Mouse (Mus musculus) embryonic facial prominence, embryonic 13.5 days (tissue): ENCODE results near the gene AI661453. TPM values are rescaled to one million over a fixed set of nuclear protein-coding genes. Genes with fewer than 3 reads are reported as not detected.
"Not testable (repeated sequence)": the region's sequence is repeated elsewhere in the genome, so short reads cannot be mapped to it uniquely, and the experiment has no call there.

ENCODE experiments used
- ATAC-seq: fragments of 200-750 bp; cut with Nextera tagmentation; 2 replicates; pipeline ENCODE4 v1.8.0; 2017; ENCODE audit warnings: low read depth; ENCODE audit not compliant: insufficient number of reproducible peaks, insufficient read depth, low FRiP score, low TSS enrichment
- H3K27ac ChIP-seq: fragments of 300-500 bp; sonication (generic); 2 replicates; pipeline ENCODE4 v1.5.1; 2015; ENCODE audit warnings: moderate library complexity, mild to moderate bottlenecking, inconsistent platforms
- H3K27me3 ChIP-seq: fragments of 300-500 bp; sonication (generic); 2 replicates; pipeline ENCODE4 v1.6.1; 2015; ENCODE audit warnings: mild to moderate bottlenecking, inconsistent platforms
- H3K36me3 ChIP-seq: fragments of 300-500 bp; sonication (generic); 2 replicates; pipeline ENCODE4 v1.6.1; 2015; ENCODE audit warnings: mild to moderate bottlenecking, inconsistent platforms
- H3K4me1 ChIP-seq: fragments of 300-500 bp; sonication (generic); 2 replicates; pipeline ENCODE4 v1.6.1; 2015; ENCODE audit warnings: inconsistent platforms
- H3K4me2 ChIP-seq: fragments of 300-500 bp; sonication (generic); 2 replicates; pipeline ENCODE4 v1.6.1; 2015; ENCODE audit warnings: moderate library complexity, mild to moderate bottlenecking, inconsistent platforms
- H3K4me3 ChIP-seq: fragments of 300-500 bp; sonication (generic); 2 replicates; pipeline ENCODE4 v1.5.1; 2015; ENCODE audit warnings: mild to moderate bottlenecking, inconsistent platforms
- H3K9ac ChIP-seq: fragments of 300-500 bp; sonication (generic); 2 replicates; pipeline ENCODE4 v1.6.1; 2015; ENCODE audit warnings: mild to moderate bottlenecking, inconsistent platforms
- H3K9me3 ChIP-seq: fragments of 300-500 bp; sonication (generic); 2 replicates; pipeline ENCODE4 v1.6.1; 2016; ENCODE audit warnings: inconsistent platforms
- WGBS: fragments of 180-500 bp; shearing (Covaris S2); methylation state at CpG from one replicate; pipeline ENCODE4 v1.1.7; 2015; ENCODE audit warnings: mixed read lengths; 5-methylcytosine and 5-hydroxymethylcytosine counted together
- polyA plus RNA-seq: library from polyadenylated mRNA; unstranded; fragments of >200 nt; fragmentation: Nextera tagmentation; extraction: Ambion mirVana; gene quantifications from 2 replicates; pipeline ENCODE4 v1.2.1, GENCODE M21; 2015

AI661453 gene
- polyA plus RNA-seq: 1.7 and 2.0 TPM in 2 replicates

GRCm38 (mm10) chr17:47436156-47436906 is at the start of gene AI661453:
TSS of gene AI661453 (plus strand) at chr17:47436615.
- ATAC-seq: peak; percentile 60; the same call in 1 of the 2 replicates
- H3K36me3 ChIP-seq: no peaks in the 10 kb centered on the region
- H3K9ac ChIP-seq: peak within 1 kb of the TSS; percentile 64
- peak within 1 kb of the TSS; percentile 88 for H3K4me2 ChIP-seq
- H3K27ac ChIP-seq: peak within 1 kb of the TSS; percentile 69
- H3K27me3 ChIP-seq: peaks cover 56% of the 10 kb centered on the region
- H3K9me3 ChIP-seq: no peaks in the 10 kb centered on the region
- H3K4me1 ChIP-seq: peaks cover 37% of the 10 kb centered on the region
- under 1% methylated on average over 42 of the region's 45 CpGs for WGBS
- peak within 1 kb of the TSS; percentile 48 for H3K4me3 ChIP-seq

GRCm38 (mm10) chr17:47386649-47387048 is 49.8 kb upstream of the AI661453 start:
- H3K4me1 ChIP-seq: no peaks in the 10 kb centered on the region
- ATAC-seq: no peak
- 59% methylated on average over 4 of the region's 4 CpGs for WGBS

GRCm38 (mm10) chr17:47394223-47394869 is 42.1 kb upstream of the AI661453 start:
- Histone ChIP-seq H3K4me1 (peaks cover 10% of the 10 kb centered on the region; the same call in 1 of the 2 replicates), H3K36me3 (no peaks in the 10 kb centered on the region), H3K4me3 (peak overlapping the region; percentile 35), H3K27ac (no peak overlapping the region), H3K27me3 (peaks cover 35% of the 10 kb centered on the region), H3K9me3 (no peaks in the 10 kb centered on the region), H3K9ac (peak overlapping the region; percentile 41), H3K4me2 (peak overlapping the region; percentile 56)
- ATAC-seq: no peak
- WGBS: 17% methylated on average over 24 of the region's 24 CpGs

More at GRCm38 (mm10) chr17:47386649-47387048, 49.8 kb upstream of the AI661453 start:
- Histone ChIP-seq H3K36me3 (peaks cover 8% of the 10 kb centered on the region), H3K27ac (no peak overlapping the region), H3K9ac (no peak overlapping the region), H3K4me2 (no peak overlapping the region), H3K4me3 (no peak overlapping the region), H3K27me3 (no peaks in the 10 kb centered on the region), H3K9me3 (no peaks in the 10 kb centered on the region)

GRCm38 (mm10) chr17:47395376-47395913 is 41.0 kb upstream of the AI661453 start:
- no peaks in the 10 kb centered on the region for H3K9me3 ChIP-seq
- H3K27me3 ChIP-seq: peaks cover 45% of the 10 kb centered on the region
- ATAC-seq: peak; percentile 15; the same call in 1 of the 2 replicates
- H3K27ac ChIP-seq: no peak overlapping the region
- H3K9ac ChIP-seq: peak overlapping the region; percentile 41; the same call in 1 of the 2 replicates
- WGBS: 3% methylated on average over 20 of the region's 20 CpGs
- H3K4me1 ChIP-seq: peaks cover 10% of the 10 kb centered on the region; the same call in 1 of the 2 replicates
- peak overlapping the region; percentile 35 for H3K4me3 ChIP-seq
- peak overlapping the region; percentile 56 for H3K4me2 ChIP-seq
- H3K36me3 ChIP-seq: no peaks in the 10 kb centered on the region

- Histone ChIP-seq H3K9ac (no peak overlapping the region), H3K4me3 (no peak overlapping the region), H3K4me2 (no peak overlapping the region), H3K9me3 (no peaks in the 10 kb centered on the region), H3K4me1 (peaks cover 10% of the 10 kb centered on the region; the same call in 1 of the 2 replicates), H3K27ac (no peak overlapping the region), H3K27me3 (peaks cover 52% of the 10 kb centered on the region), H3K36me3 (no peaks in the 10 kb centered on the region)
- 84% methylated on average over 8 of the region's 8 CpGs for WGBS
- no peak for ATAC-seq
Observed at GRCm38 (mm10) chr17:47399091-47399490, 37.3 kb upstream of the AI661453 start.

- Histone ChIP-seq H3K27ac (no peak within 1 kb of the TSS), H3K4me3 (no peak within 1 kb of the TSS), H3K9ac (no peak within 1 kb of the TSS), H3K36me3 (no peaks in the 10 kb centered on the region), H3K4me2 (no peak within 1 kb of the TSS), H3K9me3 (no peaks in the 10 kb centered on the region), H3K4me1 (no peaks in the 10 kb centered on the region), H3K27me3 (peaks cover 43% of the 10 kb centered on the region)
- 38% methylated on average over 10 of the region's 10 CpGs for WGBS
- no peak for ATAC-seq
Observed at GRCm38 (mm10) chr17:47400451-47400850, 36.0 kb upstream of the AI661453 start, which contains the start of gene Guca1a. TSS of gene Guca1a (minus strand) at chr17:47400584.

- peaks cover 57% of the 10 kb centered on the region for H3K27me3 ChIP-seq
- no peaks in the 10 kb centered on the region for H3K9me3 ChIP-seq
- H3K36me3 ChIP-seq: no peaks in the 10 kb centered on the region
- H3K4me3 ChIP-seq: no peak overlapping the region
- H3K9ac ChIP-seq: no peak overlapping the region
- WGBS: 58% methylated on average over 10 of the region's 10 CpGs
- no peak overlapping the region for H3K27ac ChIP-seq
- H3K4me2 ChIP-seq: no peak overlapping the region
- ATAC-seq: no peak
- H3K4me1 ChIP-seq: peaks cover 3% of the 10 kb centered on the region; the same call in 1 of the 2 replicates
Observed at GRCm38 (mm10) chr17:47407717-47408557, 28.5 kb upstream of the AI661453 start.

- Histone ChIP-seq H3K9me3 (no peaks in the 10 kb centered on the region), H3K4me3 (no peak overlapping the region), H3K27me3 (peaks cover 59% of the 10 kb centered on the region), H3K36me3 (no peaks in the 10 kb centered on the region), H3K27ac (no peak overlapping the region), H3K4me1 (peaks cover 3% of the 10 kb centered on the region; the same call in 1 of the 2 replicates), H3K9ac (no peak overlapping the region), H3K4me2 (no peak overlapping the region)
- no peak for ATAC-seq
- 20% methylated on average over 8 of the region's 8 CpGs for WGBS
Observed at GRCm38 (mm10) chr17:47408558-47408898, 27.9 kb upstream of the AI661453 start.

- Histone ChIP-seq H3K9ac (peak overlapping the region; percentile 67), H3K4me3 (peak overlapping the region; percentile 43), H3K27me3 (peaks cover 70% of the 10 kb centered on the region), H3K4me2 (peak overlapping the region; percentile 72)
- H3K27ac ChIP-seq, H3K9me3 ChIP-seq, H3K36me3 ChIP-seq, H3K4me1 ChIP-seq, ATAC-seq: not testable (repeated sequence)
- 3% methylated on average over 74 of the region's 74 CpGs for WGBS
Observed at GRCm38 (mm10) chr17:47409897-47410861, 26.2 kb upstream of the AI661453 start.

GRCm38 (mm10) chr17:47420195-47420594 is 16.2 kb upstream of the AI661453 start:
- no peaks in the 10 kb centered on the region for H3K9me3 ChIP-seq
- no peaks in the 10 kb centered on the region for H3K27me3 ChIP-seq
- no peaks in the 10 kb centered on the region for H3K36me3 ChIP-seq
- H3K4me1 ChIP-seq: no peaks in the 10 kb centered on the region
- no peak overlapping the region for H3K27ac ChIP-seq
- WGBS: 61% methylated on average over 2 of the region's 2 CpGs
- H3K4me3 ChIP-seq: no peak overlapping the region
- no peak overlapping the region for H3K4me2 ChIP-seq
- ATAC-seq: no peak
- H3K9ac ChIP-seq: no peak overlapping the region
